Mouse (Mus musculus): ENCODE data around the gene Dcaf1. TPM values are rescaled to one million over a fixed set of nuclear protein-coding genes. Genes with fewer than 3 reads are reported as not detected.

The Dcaf1 gene
- polyA plus RNA-seq, 1 experiment from 2014 or later = 19.7 TPM

DNA sequence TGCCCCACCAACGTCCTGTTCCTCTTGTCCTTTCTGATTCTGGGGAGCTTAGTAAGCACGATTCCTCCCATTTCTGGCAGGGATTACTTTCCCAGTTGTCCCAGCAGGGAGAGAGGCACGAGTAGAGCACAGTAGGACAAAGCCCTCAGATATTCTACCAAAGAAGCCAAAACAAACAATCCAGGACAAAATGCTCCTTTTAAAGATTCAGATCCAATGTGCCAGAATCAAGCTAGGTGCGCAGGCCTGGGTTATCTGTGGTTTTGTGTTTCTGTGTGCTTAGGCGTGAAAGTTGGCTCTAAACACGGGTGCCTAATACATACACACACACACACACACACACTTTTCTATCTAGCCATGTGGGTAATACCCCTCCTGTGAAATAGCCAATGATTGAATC is 3.5 kb upstream of the Dcaf1 start:
- H3K4me2 ChIP-seq (replicated peaks) = no peak overlapping the region
- no peaks in the 10 kb centered on the region for H3K27me3 ChIP-seq
- H3K9me3 ChIP-seq = no peaks in the 10 kb centered on the region
- no peak overlapping the region for H3K27ac ChIP-seq
- H3K36me3 ChIP-seq = no peaks in the 10 kb centered on the region
- H3K9ac ChIP-seq (replicated peaks) = no peak overlapping the region
- ATAC-seq = no peak
- 78% methylated on average over 6 of the region's 6 CpGs for WGBS
- peaks cover 12% of the 10 kb centered on the region for H3K4me1 ChIP-seq (replicated peaks)
- no peak overlapping the region for H3K4me3 ChIP-seq (replicated peaks)

GRCm38 (mm10) chr9:106819201-106819600 is 2.5 kb upstream of the Dcaf1 start:
- H3K36me3 ChIP-seq = no peaks in the 10 kb centered on the region
- no peak overlapping the region for H3K4me3 ChIP-seq (replicated peaks)
- WGBS = 86% methylated on average over 1 of the region's 1 CpGs
- no peaks in the 10 kb centered on the region for H3K9me3 ChIP-seq
- H3K4me1 ChIP-seq (replicated peaks) = peaks cover 13% of the 10 kb centered on the region
- H3K4me2 ChIP-seq (replicated peaks) = no peak overlapping the region
- no peaks in the 10 kb centered on the region for H3K27me3 ChIP-seq
- H3K9ac ChIP-seq (replicated peaks) = no peak overlapping the region
- ATAC-seq = no peak
- no peak overlapping the region for H3K27ac ChIP-seq

DNA sequence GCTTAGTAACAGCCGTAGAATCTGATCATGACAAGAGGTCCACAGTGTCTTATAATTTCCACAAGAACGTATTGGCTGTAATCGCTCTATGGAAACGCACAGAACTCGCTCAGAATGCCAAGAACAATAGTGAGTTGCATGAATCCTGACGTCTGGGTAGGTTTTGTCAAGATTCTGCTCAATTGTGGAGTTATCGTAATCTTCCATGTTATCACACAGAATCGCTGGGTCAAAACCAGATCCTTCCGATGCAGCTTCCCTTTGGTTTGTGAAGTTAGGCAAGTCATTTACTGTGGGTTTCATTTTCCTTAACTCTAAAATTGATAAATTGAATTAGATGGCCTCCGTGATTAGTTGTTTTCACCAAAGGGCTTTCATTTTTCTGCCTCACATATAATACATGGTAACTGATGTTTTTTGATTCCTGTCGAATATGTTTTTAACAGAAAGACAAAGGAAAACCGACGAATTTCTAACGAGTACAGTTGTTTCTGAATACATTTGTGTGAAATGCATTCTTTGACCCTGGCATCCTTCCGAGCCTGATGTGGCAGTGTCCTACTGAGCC is 540 bp upstream of the Dcaf1 start:
- H3K9me3 ChIP-seq = no peaks in the 10 kb centered on the region
- peak overlapping the region; percentile 58 for H3K9ac ChIP-seq (replicated peaks)
- H3K36me3 ChIP-seq = no peaks in the 10 kb centered on the region
- H3K27ac ChIP-seq = peak overlapping the region; percentile 45; the same call in 1 of the 2 replicates
- peak overlapping the region; percentile 51 for H3K4me2 ChIP-seq (replicated peaks)
- WGBS = 53% methylated on average over 15 of the region's 15 CpGs
- no peak for ATAC-seq
- H3K4me3 ChIP-seq (replicated peaks) = peak overlapping the region; percentile 84
- H3K27me3 ChIP-seq = no peaks in the 10 kb centered on the region
- H3K4me1 ChIP-seq (replicated peaks) = peaks cover 13% of the 10 kb centered on the region

DNA sequence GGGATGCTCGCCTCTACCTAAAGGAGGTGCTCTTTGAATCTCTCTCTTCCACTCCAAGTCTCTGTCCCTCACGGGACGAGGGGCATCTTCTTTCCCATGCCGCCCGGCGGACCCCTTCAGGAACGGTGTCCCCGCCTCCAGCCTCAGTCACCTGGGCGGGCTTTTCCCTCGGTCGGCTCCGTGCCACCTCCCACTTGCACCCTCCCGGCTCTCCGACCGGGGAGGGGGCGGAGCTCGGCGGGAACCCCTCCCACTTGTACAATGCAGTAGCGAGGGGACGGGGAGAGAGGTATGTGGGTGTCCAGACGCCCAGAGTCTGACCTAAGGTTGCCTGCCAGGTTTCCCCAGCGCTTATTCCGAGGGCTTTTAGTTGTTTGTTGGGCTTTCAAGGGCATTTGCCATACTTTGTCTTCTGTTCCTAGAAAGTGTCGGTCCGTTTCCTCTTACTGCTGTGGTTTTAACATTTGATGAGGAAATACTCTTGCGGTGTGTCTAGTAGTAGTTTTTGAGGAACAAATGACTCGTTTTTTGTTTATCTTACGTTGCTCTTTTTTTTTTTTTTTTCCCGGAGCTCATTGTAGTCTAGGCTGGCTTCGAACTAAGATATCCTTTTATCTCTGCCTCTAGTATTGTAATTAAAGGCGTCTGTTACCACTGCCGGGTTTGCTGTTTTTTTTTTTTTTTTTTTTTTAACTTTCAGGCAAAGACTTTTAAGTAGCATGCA is 869 bp downstream of the Dcaf1 start:
- H3K36me3 ChIP-seq = no peaks in the 10 kb centered on the region
- H3K4me3 ChIP-seq (replicated peaks) = peak overlapping the region; percentile 84
- H3K9ac ChIP-seq (replicated peaks) = peak overlapping the region; percentile 90
- H3K27me3 ChIP-seq = no peaks in the 10 kb centered on the region
- no peak; the same call in 1 of the 2 replicates for ATAC-seq
- peak overlapping the region; percentile 89 for H3K4me2 ChIP-seq (replicated peaks)
- no peaks in the 10 kb centered on the region for H3K9me3 ChIP-seq
- H3K27ac ChIP-seq = peak overlapping the region; percentile 92
- WGBS = 3% methylated on average over 32 of the region's 32 CpGs
- peaks cover 13% of the 10 kb centered on the region for H3K4me1 ChIP-seq (replicated peaks)

DNA sequence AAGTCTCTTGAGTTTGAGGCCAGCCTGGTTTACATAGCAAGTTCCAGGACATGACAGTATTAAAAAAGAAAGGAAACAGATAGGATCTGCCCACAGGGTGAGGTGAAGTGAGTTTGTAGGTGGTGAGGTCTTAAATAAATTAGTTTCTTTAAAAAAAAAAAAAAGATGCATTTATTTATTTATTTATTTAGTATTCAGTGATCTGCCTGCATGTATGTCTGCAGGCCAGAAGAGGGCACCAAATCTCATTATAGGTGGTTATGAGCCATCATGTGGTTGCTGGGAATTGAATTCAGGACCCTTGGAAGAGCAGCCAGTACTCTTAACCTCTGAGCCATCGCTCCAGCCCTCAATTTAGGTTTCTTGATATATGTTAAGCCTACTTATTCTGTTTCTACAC is 18.9 kb downstream of the Dcaf1 start:
- no peak for ATAC-seq
- H3K9me3 ChIP-seq = no peaks in the 10 kb centered on the region
- H3K4me2 ChIP-seq (replicated peaks) = no peak overlapping the region
- H3K9ac ChIP-seq (replicated peaks) = no peak overlapping the region
- no peaks in the 10 kb centered on the region for H3K4me1 ChIP-seq (replicated peaks)
- 100% methylated on average over 1 of the region's 1 CpGs for WGBS
- H3K36me3 ChIP-seq = peaks cover 83% of the 10 kb centered on the region
- no peak overlapping the region for H3K27ac ChIP-seq
- H3K4me3 ChIP-seq (replicated peaks) = no peak overlapping the region
- no peaks in the 10 kb centered on the region for H3K27me3 ChIP-seq

- Histone ChIP-seq H3K36me3 (peaks cover 80% of the 10 kb centered on the region), H3K27ac (no peak overlapping the region), H3K9ac (replicated peaks) (no peak overlapping the region), H3K4me2 (replicated peaks) (no peak overlapping the region), H3K27me3 (no peaks in the 10 kb centered on the region), H3K4me3 (replicated peaks) (no peak overlapping the region), H3K4me1 (replicated peaks) (no peaks in the 10 kb centered on the region), H3K9me3 (no peaks in the 10 kb centered on the region)
- no peak for ATAC-seq
- 95% methylated on average over 6 of the region's 6 CpGs for WGBS
These were observed 21.1 kb downstream of the Dcaf1 start for GRCm38 (mm10) chr9:106842800-106843199.

- no peaks in the 10 kb centered on the region for H3K4me1 ChIP-seq (replicated peaks)
- no peak for ATAC-seq
- WGBS = 87% methylated on average over 3 of the region's 3 CpGs
- H3K27me3 ChIP-seq = no peaks in the 10 kb centered on the region
- no peaks in the 10 kb centered on the region for H3K9me3 ChIP-seq
- H3K4me2 ChIP-seq (replicated peaks) = no peak overlapping the region
- H3K27ac ChIP-seq = no peak overlapping the region
- H3K4me3 ChIP-seq (replicated peaks) = no peak overlapping the region
- peaks cover 80% of the 10 kb centered on the region for H3K36me3 ChIP-seq
- no peak overlapping the region for H3K9ac ChIP-seq (replicated peaks)
These were observed 35.0 kb downstream of the Dcaf1 start for GRCm38 (mm10) chr9:106856664-106857063.

DNA sequence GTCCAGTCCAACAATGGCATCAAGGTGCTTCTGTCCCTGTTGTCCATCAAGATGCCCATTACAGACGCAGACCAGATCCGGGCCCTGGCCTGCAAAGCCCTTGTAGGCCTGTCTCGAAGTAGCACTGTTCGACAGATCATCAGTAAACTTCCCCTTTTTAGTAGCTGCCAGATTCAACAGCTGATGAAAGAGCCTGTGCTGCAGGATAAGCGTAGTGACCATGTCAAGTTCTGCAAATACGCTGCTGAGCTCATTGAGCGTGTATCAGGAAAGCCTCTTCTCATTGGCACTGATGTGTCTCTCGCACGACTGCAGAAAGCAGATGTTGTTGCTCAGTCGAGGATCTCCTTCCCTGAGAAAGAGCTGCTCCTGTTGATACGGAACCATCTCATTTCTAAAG is 36.4 kb downstream of the Dcaf1 start:
- Histone ChIP-seq H3K9me3 (no peaks in the 10 kb centered on the region), H3K9ac (replicated peaks) (no peak overlapping the region), H3K4me3 (replicated peaks) (no peak overlapping the region), H3K27ac (no peak overlapping the region), H3K36me3 (peaks cover 81% of the 10 kb centered on the region), H3K4me2 (replicated peaks) (no peak overlapping the region), H3K4me1 (replicated peaks) (no peaks in the 10 kb centered on the region), H3K27me3 (no peaks in the 10 kb centered on the region)
- ATAC-seq = no peak
- 93% methylated on average over 11 of the region's 11 CpGs for WGBS

GRCm38 (mm10) chr9:106874216-106874615 is 52.5 kb downstream of the Dcaf1 start:
- Histone ChIP-seq H3K27ac (no peak overlapping the region), H3K9ac (replicated peaks) (no peak overlapping the region), H3K4me2 (replicated peaks) (no peak overlapping the region), H3K9me3 (no peaks in the 10 kb centered on the region), H3K4me1 (replicated peaks) (no peaks in the 10 kb centered on the region), H3K36me3 (peaks cover 74% of the 10 kb centered on the region), H3K4me3 (replicated peaks) (no peak overlapping the region), H3K27me3 (no peaks in the 10 kb centered on the region)
- 82% methylated on average over 5 of the region's 5 CpGs for WGBS
- no peak for ATAC-seq

DNA sequence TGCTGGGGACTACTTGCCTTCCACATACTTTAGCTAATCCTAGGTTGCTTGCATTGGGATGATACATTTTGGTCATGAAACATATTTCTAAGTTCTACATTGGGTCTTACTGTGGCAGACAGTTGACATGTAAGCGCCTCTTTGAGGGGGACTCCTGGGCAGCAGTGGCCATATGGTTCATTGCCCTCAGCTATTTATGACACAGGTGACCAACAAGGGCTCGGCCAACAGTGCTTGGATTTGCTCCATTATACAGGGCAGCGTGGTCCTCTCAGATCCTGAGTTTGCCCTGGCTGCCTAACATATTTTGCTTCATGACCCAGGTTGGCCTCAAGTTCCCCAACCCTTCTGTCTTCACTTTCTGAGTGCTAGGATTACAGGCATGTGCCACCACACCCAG is 55.0 kb downstream of the Dcaf1 start:
- Histone ChIP-seq H3K9ac (replicated peaks) (no peak overlapping the region), H3K4me3 (replicated peaks) (no peak overlapping the region), H3K36me3 (peaks cover 76% of the 10 kb centered on the region), H3K4me2 (replicated peaks) (no peak overlapping the region), H3K27ac (no peak overlapping the region), H3K27me3 (no peaks in the 10 kb centered on the region), H3K4me1 (replicated peaks) (peaks cover 9% of the 10 kb centered on the region), H3K9me3 (no peaks in the 10 kb centered on the region)
- 92% methylated on average over 3 of the region's 3 CpGs for whole genome bisulfite sequencing
- no peak for ATAC-seq

- Histone ChIP-seq H3K4me1 (replicated peaks) (peaks cover 37% of the 10 kb centered on the region), H3K36me3 (peaks cover 84% of the 10 kb centered on the region), H3K4me2 (replicated peaks) (no peak overlapping the region), H3K27me3 (no peaks in the 10 kb centered on the region), H3K4me3 (replicated peaks) (no peak overlapping the region), H3K9ac (replicated peaks) (no peak overlapping the region), H3K9me3 (no peaks in the 10 kb centered on the region), H3K27ac (no peak overlapping the region)
- no peak for ATAC-seq
- 49% methylated on average over 4 of the region's 4 CpGs for WGBS
These were observed 57.8 kb downstream of the Dcaf1 start for GRCm38 (mm10) chr9:106879471-106879870.

DNA sequence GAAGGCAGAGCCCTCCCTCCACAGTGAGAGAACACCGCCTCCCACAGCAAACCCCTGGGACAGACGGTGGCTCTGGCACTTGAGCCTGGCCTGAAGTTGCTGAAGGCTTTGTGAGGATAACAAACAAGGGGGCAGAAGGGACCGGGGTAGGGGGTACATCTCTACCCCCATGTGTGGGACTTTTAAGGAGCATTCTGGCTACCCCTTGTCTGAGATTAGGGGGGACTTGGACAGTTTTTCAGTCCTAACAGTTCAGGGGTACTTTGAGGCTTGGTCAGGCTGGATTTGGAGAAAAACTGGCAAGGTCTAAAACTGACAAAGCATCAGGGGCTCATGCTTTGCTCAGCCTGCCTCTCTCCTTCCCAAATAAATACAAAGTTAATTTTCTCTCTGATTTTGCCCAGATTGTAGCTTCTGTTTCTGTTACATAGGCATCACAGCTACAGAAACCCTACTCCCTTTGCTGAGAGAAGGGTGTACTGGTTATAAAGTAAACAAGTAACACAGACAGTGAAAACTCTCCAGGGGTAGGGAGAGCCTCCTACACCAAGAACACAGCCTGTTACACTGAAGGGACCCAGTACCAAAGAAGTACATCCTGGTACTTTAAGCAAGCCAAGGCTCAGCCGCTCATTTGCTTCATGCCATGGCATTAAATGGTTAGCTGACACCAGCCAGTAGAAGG is 59.5 kb downstream of the Dcaf1 start:
- Histone ChIP-seq H3K4me1 (replicated peaks) (peaks cover 50% of the 10 kb centered on the region), H3K36me3 (peaks cover 77% of the 10 kb centered on the region), H3K4me3 (replicated peaks) (no peak overlapping the region), H3K27me3 (no peaks in the 10 kb centered on the region), H3K9me3 (no peaks in the 10 kb centered on the region), H3K9ac (replicated peaks) (no peak overlapping the region), H3K27ac (no peak overlapping the region), H3K4me2 (replicated peaks) (no peak overlapping the region)
- 57% methylated on average over 4 of the region's 4 CpGs for WGBS
- no peak for ATAC-seq

Measured in midbrain, embryonic 13.5 days (tissue).